Mouse (Mus musculus) MEL (cell line): Measurements from ENCODE around the gene Fgf12. TPM values are rescaled to one million over a fixed set of nuclear protein-coding genes. Genes with fewer than 3 reads are reported as not detected.
A peak's percentile ranks its signal among the peaks of the same experiment; 100 is the strongest.

Experiments
- DNase-seq: peaks from one replicate; pipeline ENCODE4 v3.0.0; 2011; ENCODE audit warnings: low read depth, low spot score
- H3K27ac ChIP-seq: 2 replicates; pipeline ENCODE4 v1.5.1; 2012; ENCODE audit warnings: low read depth, mild to moderate bottlenecking, control low read depth, low read length, moderate library complexity; ENCODE audit not compliant: control insufficient read depth
- H3K27me3 ChIP-seq, 2 experiments: fragments of 150-350 bp in 1 of 2; sonication (generic) in 1 of 2; 2 replicates each; pipeline ENCODE4 v1.6.1; 2012; ENCODE audit warnings: low read length in 2 of 2, mild to moderate bottlenecking in 2 of 2, improper control_type of control experiment in 1 of 2, moderate library complexity in 1 of 2; ENCODE audit not compliant: insufficient read depth in 2 of 2, control insufficient read depth in 1 of 2
- H3K36me3 ChIP-seq, 2 experiments: 2 replicates each; pipeline ENCODE4 v1.6.1; 2012 to 2014; ENCODE audit warnings: low read length in 2 of 2, improper control_type of control experiment in 1 of 2, inconsistent platforms in 1 of 2, mild to moderate bottlenecking in 1 of 2; ENCODE audit not compliant: insufficient read depth in 2 of 2, control insufficient read depth in 1 of 2
- H3K4me1 ChIP-seq, 2 experiments: fragments of 150-350 bp in 1 of 2; sonication (generic) in 1 of 2; 2 replicates each; pipeline ENCODE4 v1.6.1; 2012; ENCODE audit warnings: low read length in 2 of 2, improper control_type of control experiment in 1 of 2, mild to moderate bottlenecking in 1 of 2; ENCODE audit not compliant: insufficient read depth in 2 of 2, control insufficient read depth in 1 of 2
- H3K4me3 ChIP-seq, 2 experiments: fragments of 150-350 bp in 1 of 2; sonication (generic) in 1 of 2; 2 replicates each; pipeline ENCODE4 v1.5.1; 2012; ENCODE audit warnings: low read depth in 2 of 2, low read length in 2 of 2, mild to moderate bottlenecking in 2 of 2, moderate library complexity in 2 of 2, control low read depth in 1 of 2, improper control_type of control experiment in 1 of 2; ENCODE audit not compliant: control insufficient read depth in 1 of 2, insufficient read depth in 1 of 2
- H3K79me2 ChIP-seq: 2 replicates; pipeline ENCODE4 v1.6.1; 2012; ENCODE audit warnings: mild to moderate bottlenecking, low read length, moderate library complexity; ENCODE audit not compliant: control insufficient read depth, poor library complexity, insufficient read depth
- H3K9ac ChIP-seq: 2 replicates; pipeline ENCODE4 v1.6.1; 2012; ENCODE audit warnings: low read depth, mild to moderate bottlenecking, control low read depth, low read length, moderate library complexity; ENCODE audit not compliant: control insufficient read depth, poor library complexity, severe bottlenecking
- H3K9me3 ChIP-seq: fragments of 150-350 bp; sonication (generic); replicated peaks from 2 replicates; pipeline ENCODE4 v1.6.1; 2012; ENCODE audit warnings: mild to moderate bottlenecking, low read length, improper control_type of control experiment, moderate library complexity; ENCODE audit not compliant: insufficient read depth
- CTCF ChIP-seq, 3 experiments: IDR thresholded peaks in 2 of 3; conservative IDR thresholded peaks in 1 of 3; 2 replicates each; pipeline ENCODE4 v1.5.1; 2011 to 2012; ENCODE audit warnings: low read length in 3 of 3, low read depth in 2 of 3, mild to moderate bottlenecking in 2 of 3, improper control_type of control experiment in 1 of 3, inconsistent platforms in 1 of 3, mixed read lengths in 1 of 3, moderate library complexity in 1 of 3; ENCODE audit not compliant: control insufficient read depth in 1 of 3, insufficient read depth in 1 of 3, poor library complexity in 1 of 3, severe bottlenecking in 1 of 3
- EP300 ChIP-seq, 2 experiments: IDR thresholded peaks; 2 replicates each; pipeline ENCODE4 v1.6.1; 2011; ENCODE audit warnings: improper control_type of control experiment in 2 of 2, low read length in 2 of 2, low read depth in 1 of 2, mild to moderate bottlenecking in 1 of 2
- ETS1 ChIP-seq: IDR thresholded peaks from 2 replicates; pipeline ENCODE4 v1.6.1; 2012; ENCODE audit warnings: low read depth, mild to moderate bottlenecking, inconsistent platforms, low read length, improper control_type of control experiment, moderate library complexity
- GABPA ChIP-seq: IDR thresholded peaks from 2 replicates; pipeline ENCODE4 v1.6.1; 2012; ENCODE audit warnings: low read depth, mild to moderate bottlenecking, inconsistent platforms, low read length, improper control_type of control experiment, moderate library complexity
- HCFC1 ChIP-seq: IDR thresholded peaks from 2 replicates; pipeline ENCODE4 v1.6.1; 2012; ENCODE audit warnings: low read depth, mild to moderate bottlenecking, inconsistent platforms, low read length, improper control_type of control experiment, moderate library complexity
- KAT2A ChIP-seq: conservative IDR thresholded peaks from 2 replicates; pipeline ENCODE4 v1.6.1; 2012; ENCODE audit warnings: low read depth, low read length, improper control_type of control experiment, inconsistent platforms
- MAFK ChIP-seq: IDR thresholded peaks from 2 replicates; pipeline ENCODE4 v1.6.1; 2011; ENCODE audit warnings: low read depth, mild to moderate bottlenecking, low read length, improper control_type of control experiment, borderline replicate concordance
- MAX ChIP-seq: IDR thresholded peaks from 2 replicates; pipeline ENCODE4 v1.6.1; 2011; ENCODE audit warnings: low read length, improper control_type of control experiment
- MXI1 ChIP-seq: IDR thresholded peaks from 2 replicates; pipeline ENCODE4 v1.6.1; 2011; ENCODE audit warnings: mild to moderate bottlenecking, low read depth, low read length, improper control_type of control experiment
- MYB ChIP-seq: IDR thresholded peaks from 2 replicates; pipeline ENCODE4 v1.6.1; 2011; ENCODE audit warnings: mild to moderate bottlenecking, low read depth, low read length, improper control_type of control experiment
- MYC ChIP-seq: IDR thresholded peaks from 2 replicates; pipeline ENCODE4 v1.6.1; 2011; ENCODE audit warnings: low read depth, mild to moderate bottlenecking, low read length, improper control_type of control experiment, moderate library complexity
- NRF1 ChIP-seq: IDR thresholded peaks from 2 replicates; pipeline ENCODE4 v1.6.1; 2014; ENCODE audit warnings: low read depth, mild to moderate bottlenecking, inconsistent platforms, low read length, improper control_type of control experiment, moderate library complexity; ENCODE audit not compliant: poor library complexity, insufficient read depth, severe bottlenecking
- POLR2A ChIP-seq, 2 experiments: IDR thresholded peaks; 2 replicates each; pipeline ENCODE4 v1.6.1; 2011 to 2012; ENCODE audit warnings: low read length in 2 of 2, mild to moderate bottlenecking in 2 of 2, control low read depth in 1 of 2, improper control_type of control experiment in 1 of 2, low read depth in 1 of 2, moderate library complexity in 1 of 2; ENCODE audit not compliant: control insufficient read depth in 1 of 2, insufficient read depth in 1 of 2, poor library complexity in 1 of 2
- POLR2AphosphoS2 ChIP-seq: IDR thresholded peaks from 2 replicates; pipeline ENCODE4 v1.6.1; 2011; ENCODE audit warnings: low read length, improper control_type of control experiment
- POLR2AphosphoS5 ChIP-seq: IDR thresholded peaks from 2 replicates; pipeline ENCODE4 v1.6.1; 2012; ENCODE audit warnings: low read depth, borderline replicate concordance, mild to moderate bottlenecking, inconsistent platforms, low read length, moderate library complexity, mixed read lengths
- RCOR1 ChIP-seq: IDR thresholded peaks from 2 replicates; pipeline ENCODE4 v1.6.1; 2012; ENCODE audit warnings: low read depth, mild to moderate bottlenecking, inconsistent platforms, low read length, improper control_type of control experiment
- UBTF ChIP-seq: IDR thresholded peaks from 2 replicates; pipeline ENCODE4 v1.6.1; 2012; ENCODE audit warnings: low read depth, mild to moderate bottlenecking, inconsistent platforms, low read length, improper control_type of control experiment, moderate library complexity, borderline replicate concordance; ENCODE audit not compliant: insufficient read depth
- USF2 ChIP-seq, 2 experiments: IDR thresholded peaks; 2 replicates each; pipeline ENCODE4 v1.6.1; 2011 to 2012; ENCODE audit warnings: improper control_type of control experiment in 2 of 2, low read length in 2 of 2, borderline replicate concordance in 1 of 2, inconsistent platforms in 1 of 2, low read depth in 1 of 2, mild to moderate bottlenecking in 1 of 2; ENCODE audit not compliant: insufficient read depth in 1 of 2
- ZC3H11A ChIP-seq: IDR thresholded peaks from 2 replicates; pipeline ENCODE4 v1.6.1; 2012; ENCODE audit warnings: low read depth, mild to moderate bottlenecking, inconsistent platforms, low read length, improper control_type of control experiment
- ZKSCAN1 ChIP-seq: IDR thresholded peaks from 2 replicates; pipeline ENCODE4 v1.6.1; 2012; ENCODE audit warnings: low read depth, mild to moderate bottlenecking, inconsistent platforms, low read length, improper control_type of control experiment, moderate library complexity
- ZMIZ1 ChIP-seq: IDR thresholded peaks from 2 replicates; pipeline ENCODE4 v1.6.1; 2012; ENCODE audit warnings: low read depth, mild to moderate bottlenecking, inconsistent platforms, low read length, improper control_type of control experiment, moderate library complexity
- polyA plus RNA-seq, 2 experiments: library from polyadenylated mRNA; stranded (reverse) in 1 of 2; unstranded in 1 of 2; fragments of >175 nt in 1 of 2; fragments of >200 nt in 1 of 2; gene quantifications; 2 replicates each; pipeline versions ENCODE4 v1.2.1 to v1.2.4; 2012; ENCODE audit warnings: low replicate concordance in 2 of 2, low read depth in 1 of 2; ENCODE audit not compliant: insufficient read length in 2 of 2, insufficient read depth in 1 of 2, missing spikeins in 1 of 2
- total RNA-seq: library from RNA; depleted of rRNA; stranded (reverse); fragments of 300-350 nt; gene quantifications from 2 replicates; pipeline ENCODE4 v1.2.3, GENCODE M21; 2012

The Fgf12 gene
- total and polyA plus RNA-seq, 3 experiments = not detected

- Histone ChIP-seq H3K79me2 (no peaks in the 10 kb centered on the region), H3K27ac (no peak overlapping the region), H3K27me3 (no peaks in the 10 kb centered on the region), H3K9me3 (no peaks in the 10 kb centered on the region), H3K36me3 (no peaks in the 10 kb centered on the region), H3K9ac (no peak overlapping the region), H3K4me1 (no peaks in the 10 kb centered on the region), H3K4me3 (no peak overlapping the region)
- no peak for TF ChIP-seq KAT2A
- no peak for TF ChIP-seq UBTF
- no peak for DNase-seq
Observed at GRCm38 (mm10) chr16:28650589-28650988, 102.3 kb downstream of the Fgf12 start.

- no peak overlapping the region for H3K4me3 ChIP-seq
- H3K9ac ChIP-seq = no peak overlapping the region
- H3K36me3 ChIP-seq = no peaks in the 10 kb centered on the region
- no peak for DNase-seq
- H3K27ac ChIP-seq = no peak overlapping the region
- TF ChIP-seq MAFK (peak; percentile 65), CTCF (IDR thresholded peaks at IDR 0.05 in 2 of 3, conservative IDR thresholded peaks at IDR 0.05 in 1 of 3; ENCODE audit: control insufficient read depth in 1 of 3, insufficient read depth in 1 of 3, low read depth in 2 of 3, low read length in 3 of 3, poor library complexity in 1 of 3, severe bottlenecking in 1 of 3) (no peak)
- no peaks in the 10 kb centered on the region for H3K27me3 ChIP-seq
- no peaks in the 10 kb centered on the region for H3K79me2 ChIP-seq
- no peaks in the 10 kb centered on the region for H3K9me3 ChIP-seq
- H3K4me1 ChIP-seq = no peaks in the 10 kb centered on the region
Observed at GRCm38 (mm10) chr16:28645030-28645429, 107.8 kb downstream of the Fgf12 start.

GRCm38 (mm10) chr16:28631721-28632120 is 121.1 kb downstream of the Fgf12 start:
- Histone ChIP-seq H3K27me3 (no peaks in the 10 kb centered on the region), H3K9ac (no peak overlapping the region)
- TF ChIP-seq EP300 (IDR thresholded peaks at IDR 0.05; ENCODE audit: low read depth in 1 of 2, low read length in 2 of 2) = no peak
- TF ChIP-seq USF2 (IDR thresholded peaks at IDR 0.05; ENCODE audit: borderline replicate concordance in 1 of 2, insufficient read depth in 1 of 2, low read depth in 1 of 2, low read length in 2 of 2) = no peak
- no peak for TF ChIP-seq MAX
- no peak for TF ChIP-seq KAT2A
- TF ChIP-seq GABPA = no peak
- TF ChIP-seq HCFC1 = no peak
- no peak for TF ChIP-seq ZMIZ1
- TF ChIP-seq POLR2AphosphoS2 = no peak
- TF ChIP-seq MYC = no peak
- no peak for TF ChIP-seq ZC3H11A
- no peak for TF ChIP-seq MYB
- TF ChIP-seq RCOR1 = no peak
- TF ChIP-seq CTCF (IDR thresholded peaks at IDR 0.05 in 2 of 3, conservative IDR thresholded peaks at IDR 0.05 in 1 of 3; ENCODE audit: control insufficient read depth in 1 of 3, insufficient read depth in 1 of 3, low read depth in 2 of 3, low read length in 3 of 3, poor library complexity in 1 of 3, severe bottlenecking in 1 of 3) = no peak
- TF ChIP-seq MXI1 = no peak
- TF ChIP-seq ETS1 = no peak
- no peak for TF ChIP-seq POLR2A (IDR thresholded peaks at IDR 0.05; ENCODE audit: control insufficient read depth in 1 of 2, insufficient read depth in 1 of 2, low read depth in 1 of 2, low read length in 2 of 2, poor library complexity in 1 of 2)
- no peak for TF ChIP-seq POLR2AphosphoS5
- no peak for TF ChIP-seq NRF1
- no peak for TF ChIP-seq ZKSCAN1
- TF ChIP-seq, all 39 proteins: peak for 0
- Histone ChIP-seq H3K4me1 (no peaks in the 10 kb centered on the region), H3K27ac (no peak overlapping the region), H3K36me3 (no peaks in the 10 kb centered on the region), H3K9me3 (no peaks in the 10 kb centered on the region), H3K4me3 (no peak overlapping the region), H3K79me2 (no peaks in the 10 kb centered on the region)
- DNase-seq = no peak
